Mouse (Mus musculus) macrophage (primary cell): Measurements from ENCODE around the gene Saa4. TPM values are rescaled to one million over a fixed set of nuclear protein-coding genes. Genes with fewer than 3 reads are reported as not detected.

Source experiments
- H3K27ac ChIP-seq: fragments of 350-480 bp; formaldehyde crosslinking; 2 replicates; pipeline ENCODE4 v1.9.0; 2021
- H3K36me3 ChIP-seq: fragments of 350-480 bp; formaldehyde crosslinking; 2 replicates; pipeline ENCODE4 v1.9.0; 2021; ENCODE audit errors: inconsistent target
- H3K4me3 ChIP-seq: fragments of 350-480 bp; formaldehyde crosslinking; 2 replicates; pipeline ENCODE4 v1.9.0; 2021; ENCODE audit errors: inconsistent target
- H3K79me2 ChIP-seq: fragments of 350-480 bp; formaldehyde crosslinking; 2 replicates; pipeline ENCODE4 v1.9.0; 2021; ENCODE audit errors: inconsistent target
- WGBS: methylation state at CpG from one replicate; pipeline ENCODE4 v1.1.7; 2026; ENCODE audit warnings: inconsistent platforms; ENCODE audit not compliant: missing documents; 5-methylcytosine and 5-hydroxymethylcytosine counted together
- polyA plus RNA-seq: library from polyadenylated mRNA; stranded (reverse); fragments of 250-400 nt; gene quantifications from 3 replicates; pipeline ENCODE4 v1.2.4, GENCODE M21; 2018; ENCODE audit warnings: inconsistent platforms

Gene Saa4
- polyA plus RNA-seq, 1 experiment from 2014 or later, result not detected

GRCm38 (mm10) chr7:46727584-46727983 is 4.8 kb downstream of the Saa4 start:
- no peak overlapping the region for H3K4me3 ChIP-seq
- WGBS, result 92% methylated on average over 1 of the region's 1 CpGs
- H3K36me3 ChIP-seq, result no peaks in the 10 kb centered on the region
- H3K79me2 ChIP-seq, result no peaks in the 10 kb centered on the region
- no peak overlapping the region for H3K27ac ChIP-seq

DNA sequence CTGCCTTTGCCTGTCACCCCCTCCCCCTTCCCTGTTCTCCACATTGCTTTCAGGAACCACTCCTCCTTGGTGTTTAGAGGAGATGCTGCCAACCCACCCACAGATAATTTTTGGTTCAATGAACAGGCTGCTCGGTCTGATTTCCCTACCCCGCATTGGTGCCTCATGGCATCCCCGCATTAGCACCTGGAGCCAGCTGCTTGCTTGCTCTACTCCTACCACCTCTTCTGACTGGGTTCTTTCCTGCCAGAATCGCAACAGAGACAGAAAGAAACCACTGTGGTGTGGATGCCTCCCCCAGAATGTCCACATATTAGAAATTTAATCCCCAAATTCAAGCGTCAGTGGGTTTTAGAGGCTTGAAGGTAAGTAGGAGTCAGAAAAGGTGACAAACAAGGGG is 8.0 kb downstream of the Saa4 start:
- WGBS, result 73% methylated on average over 5 of the region's 5 CpGs
- H3K27ac ChIP-seq, result no peak overlapping the region

DNA sequence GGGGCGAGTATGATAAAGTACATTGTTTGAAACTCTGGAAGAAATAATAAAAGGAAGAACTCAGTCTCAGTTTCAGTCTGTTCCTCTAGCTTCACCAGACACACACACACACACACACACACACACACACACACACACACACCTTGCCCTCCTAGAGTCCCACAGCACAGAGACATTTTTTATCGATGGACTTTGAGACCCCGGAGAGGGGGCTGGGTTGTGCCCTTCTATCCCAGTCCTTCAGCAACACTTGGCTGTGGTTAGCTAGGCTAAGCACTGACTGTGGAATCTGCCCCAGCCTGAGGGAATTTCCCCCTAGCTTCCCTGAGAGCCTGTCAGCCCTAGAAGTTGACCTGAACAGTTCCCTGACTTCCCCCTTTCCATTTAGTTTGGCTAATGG is 8.6 kb downstream of the Saa4 start:
- Histone ChIP-seq H3K79me2 (no peaks in the 10 kb centered on the region), H3K4me3 (no peak overlapping the region), H3K36me3 (no peaks in the 10 kb centered on the region), H3K27ac (no peak overlapping the region)
- WGBS, result 75% methylated on average over 3 of the region's 3 CpGs

More for the DNA sequence above, 8.0 kb downstream of the Saa4 start:
- Histone ChIP-seq H3K4me3 (no peak overlapping the region), H3K36me3 (no peaks in the 10 kb centered on the region), H3K79me2 (no peaks in the 10 kb centered on the region)

GRCm38 (mm10) chr7:46723354-46723753 is 9.0 kb downstream of the Saa4 start:
- H3K79me2 ChIP-seq, result no peaks in the 10 kb centered on the region
- no peaks in the 10 kb centered on the region for H3K36me3 ChIP-seq
- WGBS, result 97% methylated on average over 6 of the region's 6 CpGs
- no peak overlapping the region for H3K4me3 ChIP-seq
- no peak overlapping the region for H3K27ac ChIP-seq

DNA sequence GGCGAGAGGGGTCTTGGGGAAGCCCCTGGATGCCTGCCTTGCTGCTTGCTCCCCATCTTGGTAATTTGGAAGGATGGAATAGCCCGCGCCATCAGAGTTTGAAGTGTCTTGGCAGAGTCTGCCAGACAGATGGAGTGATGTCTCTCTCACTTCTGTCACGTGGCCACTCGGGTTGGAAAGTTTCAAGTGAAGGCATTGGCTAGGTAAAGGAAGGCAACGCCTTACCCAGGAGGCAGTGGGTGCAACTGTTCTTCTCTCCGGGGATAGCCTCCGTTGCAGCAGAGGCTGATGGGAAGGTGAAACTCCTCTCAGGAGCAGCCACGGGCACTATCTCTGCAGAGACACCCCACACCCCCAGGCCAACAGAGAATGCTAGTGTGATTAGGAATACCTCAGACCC is 11.9 kb downstream of the Saa4 start:
- Histone ChIP-seq H3K4me3 (no peak overlapping the region), H3K79me2 (no peaks in the 10 kb centered on the region), H3K27ac (no peak overlapping the region), H3K36me3 (no peaks in the 10 kb centered on the region)
- WGBS, result 74% methylated on average over 9 of the region's 9 CpGs

GRCm38 (mm10) chr7:46719526-46719925 is 12.9 kb downstream of the Saa4 start:
- H3K79me2 ChIP-seq, result no peaks in the 10 kb centered on the region
- H3K27ac ChIP-seq, result no peak overlapping the region
- no peaks in the 10 kb centered on the region for H3K36me3 ChIP-seq
- 70% methylated on average over 7 of the region's 7 CpGs for WGBS
- H3K4me3 ChIP-seq, result no peak overlapping the region

GRCm38 (mm10) chr7:46718591-46719270 is 13.7 kb downstream of the Saa4 start:
- H3K79me2 ChIP-seq, result no peaks in the 10 kb centered on the region
- H3K27ac ChIP-seq, result no peak overlapping the region
- WGBS, result 75% methylated on average over 7 of the region's 7 CpGs
- H3K36me3 ChIP-seq, result no peaks in the 10 kb centered on the region
- H3K4me3 ChIP-seq, result no peak overlapping the region

GRCm38 (mm10) chr7:46716897-46717296 is 15.5 kb downstream of the Saa4 start:
- 6% methylated on average over 5 of the region's 5 CpGs for WGBS
- Histone ChIP-seq H3K79me2 (no peaks in the 10 kb centered on the region), H3K36me3 (no peaks in the 10 kb centered on the region), H3K4me3 (no peak overlapping the region), H3K27ac (no peak overlapping the region)

- Histone ChIP-seq H3K36me3 (no peaks in the 10 kb centered on the region), H3K27ac (no peak within 1 kb of the TSS), H3K4me3 (no peak within 1 kb of the TSS), H3K79me2 (no peaks in the 10 kb centered on the region)
- WGBS, result 72% methylated on average over 4 of the region's 5 CpGs
Measured at GRCm38 (mm10) chr7:46715600-46715999, 16.8 kb downstream of the Saa4 start, which contains the start of gene Saa3. Saa3 (minus strand) TSS chr7:46715700.

DNA sequence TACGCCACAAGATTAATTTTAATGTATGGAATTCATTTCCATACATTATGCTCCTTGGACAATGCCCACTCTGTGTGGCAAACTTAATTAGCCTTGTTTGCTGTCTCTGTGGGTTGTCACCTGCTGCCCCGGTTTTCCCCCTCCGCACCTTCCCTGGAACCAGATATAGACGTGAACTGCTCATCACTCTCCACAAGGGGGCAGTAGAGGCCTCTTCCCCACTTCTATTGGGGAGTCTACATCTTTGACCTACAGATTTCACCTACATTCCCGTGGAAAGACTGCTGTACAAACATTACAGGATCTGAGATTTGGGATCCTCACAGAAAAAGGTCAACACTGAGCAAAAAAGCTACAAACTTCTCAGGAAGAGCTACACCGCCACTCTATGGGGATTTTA is 17.9 kb downstream of the Saa4 start:
- Histone ChIP-seq H3K36me3 (no peaks in the 10 kb centered on the region), H3K27ac (no peak overlapping the region), H3K4me3 (no peak overlapping the region), H3K79me2 (no peaks in the 10 kb centered on the region)
- WGBS, result 50% methylated on average over 4 of the region's 6 CpGs

- no peak overlapping the region for H3K27ac ChIP-seq
- 0% methylated on average over 6 of the region's 6 CpGs for WGBS
- no peaks in the 10 kb centered on the region for H3K79me2 ChIP-seq
- no peak overlapping the region for H3K4me3 ChIP-seq
- H3K36me3 ChIP-seq, result no peaks in the 10 kb centered on the region
Measured at GRCm38 (mm10) chr7:46712250-46712649, 20.2 kb downstream of the Saa4 start.

- no peaks in the 10 kb centered on the region for H3K79me2 ChIP-seq
- 0 out of 2 replicates have a peak within 1 kb of the TSS, but pooled peaks have one; percentile 15 for H3K27ac ChIP-seq
- WGBS, result 0% methylated on average over 37 of the region's 38 CpGs
Measured at GRCm38 (mm10) chr7:46710390-46710844, 22.0 kb downstream of the Saa4 start, which contains the start of gene Saal1. Saal1 (minus strand) TSS chr7:46710680.

DNA sequence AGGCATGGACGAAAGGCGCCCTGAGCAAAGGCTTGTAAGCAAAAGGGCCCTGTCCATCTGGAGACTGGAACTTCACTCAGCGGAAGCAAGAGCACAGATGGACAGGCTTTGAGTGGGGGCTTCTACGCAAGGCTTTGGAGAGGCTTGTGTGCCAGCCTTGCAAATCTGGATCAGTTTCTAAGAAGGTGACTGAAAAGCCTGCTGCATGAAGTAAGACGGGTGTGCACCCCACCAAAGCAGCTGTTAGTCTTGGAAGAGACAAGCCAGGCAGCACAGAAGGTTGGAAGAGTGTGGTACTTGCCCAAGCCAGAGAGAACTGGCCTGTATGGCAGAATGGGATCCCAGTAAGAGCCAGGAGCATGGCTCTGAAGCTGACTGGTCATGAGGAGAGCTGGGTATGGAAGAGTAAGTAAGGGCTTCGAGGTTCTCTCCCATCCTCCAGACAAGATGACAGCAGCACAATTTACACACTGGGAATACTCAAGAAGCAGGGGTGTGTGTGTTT is 31.8 kb downstream of the Saa4 start:
- no peak overlapping the region for H3K4me3 ChIP-seq
- H3K27ac ChIP-seq, result no peak overlapping the region
- peaks cover 71% of the 10 kb centered on the region for H3K36me3 ChIP-seq
- no peaks in the 10 kb centered on the region for H3K79me2 ChIP-seq
- 94% methylated on average over 6 of the region's 6 CpGs for WGBS

More at GRCm38 (mm10) chr7:46710390-46710844, 22.0 kb downstream of the Saa4 start, which contains the start of gene Saal1:
- peak within 1 kb of the TSS; percentile 73 for H3K4me3 ChIP-seq
- H3K36me3 ChIP-seq, result peaks cover 8% of the 10 kb centered on the region

DNA sequence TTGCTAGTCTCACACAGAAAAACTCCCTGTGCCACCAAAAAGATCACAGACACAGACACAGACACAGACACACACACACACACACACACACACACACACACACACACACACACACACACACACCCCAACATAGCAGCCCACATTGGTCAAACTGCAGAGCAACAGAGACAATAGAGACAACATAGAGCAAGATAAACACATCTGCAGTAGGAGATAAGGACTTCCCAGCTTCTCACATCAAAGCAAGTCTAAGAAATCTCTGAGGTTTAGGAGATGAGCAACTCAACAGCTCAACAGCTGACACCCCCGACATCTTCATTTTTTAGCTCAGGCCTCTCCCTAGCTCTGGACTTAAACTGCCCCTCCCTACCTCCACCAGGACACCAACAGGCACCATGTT is 35.6 kb downstream of the Saa4 start:
- Histone ChIP-seq H3K79me2 (no peaks in the 10 kb centered on the region), H3K36me3 (peaks cover 65% of the 10 kb centered on the region), H3K27ac (no peak overlapping the region), H3K4me3 (no peak overlapping the region)
- WGBS, result 86% methylated on average over 1 of the region's 1 CpGs

- WGBS, result 55% methylated on average over 5 of the region's 5 CpGs
- Histone ChIP-seq H3K27ac (no peak overlapping the region), H3K79me2 (no peaks in the 10 kb centered on the region), H3K4me3 (no peak overlapping the region), H3K36me3 (peaks cover 13% of the 10 kb centered on the region; the same call in 1 of the 2 replicates)
Measured at GRCm38 (mm10) chr7:46686827-46687226, 45.6 kb downstream of the Saa4 start.
